Mouse (Mus musculus) liver, postnatal 0 days (tissue): ENCODE results near the gene Ctf1.

Experiments used
- CTCF ChIP-seq: sonication (generic); IDR thresholded peaks from 2 replicates; pipeline ENCODE4 v1.5.1; 2016; ENCODE audit warnings: antibody characterized with exemption, low read depth
- EP300 ChIP-seq: IDR thresholded peaks from 2 replicates; pipeline ENCODE4 v1.6.1; 2016; ENCODE audit warnings: antibody characterized with exemption, low read depth, mild to moderate bottlenecking

DNA sequence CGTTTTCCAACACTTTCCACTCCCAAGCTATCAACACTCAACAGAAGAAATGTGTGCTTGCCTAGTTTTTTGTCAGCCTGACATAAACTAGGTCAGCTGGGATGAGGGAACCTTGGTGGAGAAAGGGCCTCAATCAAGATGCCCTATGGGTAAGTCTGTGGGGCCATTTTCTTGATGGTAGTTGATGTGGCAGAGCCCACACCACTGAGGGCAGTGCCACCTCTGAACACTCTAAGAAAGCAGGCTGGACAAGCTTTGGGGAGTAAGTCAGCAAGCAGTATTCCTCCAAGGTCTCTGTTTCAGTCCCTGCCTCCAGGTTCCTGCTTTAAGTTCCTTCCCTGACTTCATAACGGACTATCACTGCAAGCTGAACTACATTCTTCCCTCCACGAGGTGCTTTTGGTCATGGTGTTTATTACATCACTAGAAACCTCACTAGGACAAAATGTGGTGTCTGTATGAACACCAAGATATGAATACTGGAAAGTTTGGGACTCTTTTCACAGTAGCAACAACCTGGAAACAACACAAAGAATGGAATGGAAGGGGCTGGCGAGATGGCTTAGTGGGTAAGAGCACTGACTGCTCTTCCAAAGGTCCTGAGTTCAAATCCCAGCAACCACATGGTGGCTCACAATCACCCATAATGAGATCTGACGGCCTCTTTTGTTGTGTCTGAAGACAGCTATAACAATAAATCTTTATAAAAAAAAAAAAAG, 3.1 kb upstream of the Ctf1 start:
- TF ChIP-seq CTCF, result no peak
- no peak for TF ChIP-seq EP300
